Mouse (Mus musculus) B cell, adult 67 days (primary cell): Measurements from ENCODE around the gene Cul3. TPM values are rescaled to one million over a fixed set of nuclear protein-coding genes. Genes with fewer than 3 reads are reported as not detected.

Experiments used
- total RNA-seq, 2 experiments: library from RNA; stranded (reverse); gene quantifications; 4 replicates each; pipeline ENCODE4 v1.2.4; 2023

Cul3 gene
- total RNA-seq = 100 to 1,000 TPM; 137 to 148 TPM

DNA sequence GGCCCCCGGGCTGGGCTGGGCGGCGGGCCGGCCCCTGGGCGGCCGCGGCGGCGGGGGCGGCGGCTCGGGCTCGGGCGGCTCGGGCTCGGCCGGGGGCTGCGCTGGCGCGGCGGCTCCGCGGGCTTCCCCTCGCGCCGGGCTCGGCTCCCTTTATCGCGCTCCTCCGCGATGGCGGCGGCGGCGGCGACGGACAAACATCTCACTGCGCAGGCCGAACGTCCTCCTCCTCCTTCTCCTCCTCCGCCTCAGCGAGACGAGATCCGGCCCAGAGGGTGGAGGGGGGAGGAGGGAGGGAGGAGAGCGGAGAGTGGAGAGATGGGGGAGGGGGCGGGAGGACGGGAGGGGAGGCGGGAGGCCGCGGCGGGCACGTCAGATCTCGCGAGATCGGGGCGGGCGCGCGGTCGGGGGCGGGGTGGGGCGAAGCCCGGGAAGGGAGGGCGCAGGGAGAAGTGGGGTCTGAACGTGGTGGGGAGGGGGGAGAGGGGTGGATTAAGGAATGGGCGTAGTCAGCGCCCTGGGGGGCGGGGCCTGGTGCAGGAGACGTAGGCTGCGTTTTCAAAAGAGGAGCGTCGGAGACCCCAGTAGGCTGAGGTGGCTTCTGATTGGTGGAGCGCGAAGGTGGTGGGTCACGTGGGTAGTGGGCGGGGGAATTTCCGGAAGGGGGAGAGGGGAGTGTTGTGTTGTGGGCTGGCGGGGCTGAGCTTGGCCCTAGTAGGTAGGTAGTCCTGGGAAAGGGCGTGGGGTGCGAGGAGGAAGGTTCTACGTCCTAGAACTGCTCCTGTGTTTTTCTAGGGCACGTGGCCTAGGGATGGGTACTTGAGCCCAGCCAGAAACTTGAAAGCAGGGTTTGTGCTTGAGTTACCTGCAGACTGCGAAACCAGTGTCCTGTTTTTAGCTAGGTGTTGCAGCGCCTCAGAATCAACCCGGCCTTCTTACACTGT lies at the start of gene Cul3:
Gene Cul3, minus strand, starts transcription at position 45 of the 941 bp plus-strand sequence.

DNA sequence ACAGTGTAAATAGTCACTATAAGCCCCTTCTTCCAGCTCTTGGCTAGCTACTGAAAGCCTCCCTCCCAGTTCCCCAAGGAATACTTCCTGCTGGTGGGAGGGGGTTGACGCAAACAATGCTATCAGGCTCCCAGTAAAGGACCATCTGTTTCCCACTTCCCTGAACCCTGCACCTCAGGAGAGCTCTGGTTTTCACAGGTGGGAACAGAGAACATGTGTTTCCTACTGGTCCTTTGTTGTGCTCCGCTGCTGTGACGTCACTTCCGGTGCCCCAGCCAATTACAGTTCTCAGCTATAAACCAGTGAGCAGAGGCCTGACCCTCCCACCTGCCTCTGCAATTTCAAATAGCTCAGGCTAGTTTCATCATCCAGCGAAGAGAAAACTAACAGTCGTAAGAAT lies 122.0 kb downstream of the Cul3 start, which contains the start of gene Fam124b:
Gene Fam124b, minus strand, starts transcription at position 206 of the 400 bp plus-strand sequence.

Other genes starting within 250 kb of the Cul3 start
- not detected for gene Fam124b, start 122.0 kb downstream of the Cul3 start, total RNA-seq
- not detected for gene Gm45261, start 121.0 kb upstream of the Cul3 start, total RNA-seq